Mouse (Mus musculus) liver, embryonic 14.5 days (tissue): ENCODE measurements at regions not wholly inside any gene's neighbourhood (a gene's known extent, or its start where the extent isn't known, plus 50 kb on each side); places are given as distances from the start of the nearest gene placed in this dataset.

ENCODE experiments used
- CTCF ChIP-seq: IDR thresholded peaks from 2 replicates; pipeline ENCODE4 v1.5.1; 2016; ENCODE audit warnings: antibody characterized with exemption, low read depth, control low read depth
- EP300 ChIP-seq: IDR thresholded peaks from 2 replicates; pipeline ENCODE4 v1.6.1; 2016; ENCODE audit warnings: antibody characterized with exemption, low read depth

DNA sequence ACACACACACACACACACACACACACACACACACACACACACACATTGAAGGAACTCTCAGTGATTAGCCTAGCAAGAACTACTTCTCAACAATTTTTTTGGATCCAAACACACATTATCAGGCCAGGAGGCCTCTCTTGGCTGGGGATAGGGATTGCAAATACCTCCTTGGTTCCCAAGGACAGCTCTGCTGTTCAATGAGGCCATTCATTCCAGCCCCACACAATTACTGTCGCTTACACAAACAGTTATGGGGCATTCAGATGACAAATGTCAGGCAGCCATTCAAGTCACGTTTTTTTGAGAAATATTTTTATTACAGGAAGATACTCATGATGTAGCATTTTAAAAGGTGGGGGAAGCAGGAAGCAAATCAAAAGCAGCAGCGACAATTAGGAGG lies 540.1 kb downstream of the Dhx35 start:
- no peak for TF ChIP-seq EP300
- no peak for TF ChIP-seq CTCF
